Mouse (Mus musculus) hindbrain, embryonic 15.5 days (tissue): ENCODE measurements around the gene Trim65. TPM values are rescaled to one million over a fixed set of nuclear protein-coding genes. Genes with fewer than 3 reads are reported as not detected.
A peak's percentile ranks its signal among the peaks of the same experiment; 100 is the strongest.
"Not testable (repeated sequence)": the region's sequence is repeated elsewhere in the genome, so short reads cannot be mapped to it uniquely, and the experiment has no call there.

Source experiments
- ATAC-seq: fragments of 200-750 bp; cut with Nextera tagmentation; 2 replicates; pipeline ENCODE4 v1.8.0; 2017; ENCODE audit warnings: low read depth, moderate number of reproducible peaks, moderate TSS enrichment; ENCODE audit not compliant: low FRiP score
- H3K27ac ChIP-seq: fragments of 300-500 bp; sonication (generic); replicated peaks from 2 replicates; pipeline ENCODE4 v1.5.1; 2015; ENCODE audit warnings: mild to moderate bottlenecking, inconsistent platforms
- H3K27me3 ChIP-seq: fragments of 300-500 bp; sonication (generic); 2 replicates; pipeline ENCODE4 v1.6.1; 2015; ENCODE audit warnings: control low read depth, inconsistent platforms
- H3K36me3 ChIP-seq: fragments of 300-500 bp; sonication (generic); 2 replicates; pipeline ENCODE4 v1.6.1; 2015; ENCODE audit warnings: control low read depth, inconsistent platforms
- H3K4me1 ChIP-seq: fragments of 300-500 bp; sonication (generic); replicated peaks from 2 replicates; pipeline ENCODE4 v1.6.1; 2015; ENCODE audit warnings: control low read depth, inconsistent platforms
- H3K4me2 ChIP-seq: fragments of 300-500 bp; sonication (generic); 2 replicates; pipeline ENCODE4 v1.6.1; 2015; ENCODE audit warnings: moderate library complexity, mild to moderate bottlenecking, inconsistent platforms
- H3K4me3 ChIP-seq: fragments of 300-500 bp; sonication (generic); 2 replicates; pipeline ENCODE4 v1.5.1; 2015; ENCODE audit warnings: mild to moderate bottlenecking, inconsistent platforms
- H3K9ac ChIP-seq: fragments of 300-500 bp; sonication (generic); 2 replicates; pipeline ENCODE4 v1.6.1; 2015; ENCODE audit warnings: inconsistent platforms
- H3K9me3 ChIP-seq: fragments of 300-500 bp; sonication (generic); 2 replicates; pipeline ENCODE4 v1.6.1; 2016; ENCODE audit warnings: control low read depth, inconsistent platforms
- WGBS: fragments of 180-500 bp; shearing (Covaris S2); methylation state at CpG from one replicate; pipeline ENCODE4 v1.1.7; 2015; 5-methylcytosine and 5-hydroxymethylcytosine counted together
- polyA plus RNA-seq: library from polyadenylated mRNA; unstranded; fragments of >200 nt; fragmentation: Nextera tagmentation; extraction: Ambion mirVana; gene quantifications from 2 replicates; pipeline ENCODE4 v1.2.1, GENCODE M21; 2015

Gene Trim65
- polyA plus RNA-seq, 1 experiment from 2014 or later: 4.0 TPM

- not testable (repeated sequence) for H3K9me3 ChIP-seq, H3K9ac ChIP-seq, H3K4me1 ChIP-seq, H3K4me3 ChIP-seq, H3K4me2 ChIP-seq, H3K36me3 ChIP-seq, H3K27me3 ChIP-seq, H3K27ac ChIP-seq, ATAC-seq
- WGBS: 95% methylated on average over 6 of the region's 6 CpGs
These were observed 38.0 kb downstream of the Trim65 start for GRCm38 (mm10) chr11:116092959-116093358.

DNA sequence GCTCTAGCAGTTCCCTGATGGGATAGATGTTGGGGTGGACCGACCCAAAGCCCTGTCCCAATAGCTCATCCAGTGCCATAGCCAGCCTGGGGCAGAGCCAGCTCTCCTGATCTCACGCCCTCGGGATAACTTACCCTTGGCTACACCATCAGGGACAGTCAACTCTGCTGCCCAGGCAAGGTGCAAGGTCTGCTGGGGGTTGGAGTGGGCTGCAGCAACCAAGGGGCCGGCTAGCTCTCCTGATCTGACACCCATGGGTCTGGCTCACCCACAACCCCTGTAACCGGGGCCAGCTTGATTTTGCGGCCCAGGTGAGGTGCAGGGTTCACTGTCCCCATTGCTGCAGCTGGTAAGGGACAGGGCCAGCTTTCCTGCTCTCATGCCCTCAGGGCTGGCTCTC is 39.3 kb downstream of the Trim65 start:
- Histone ChIP-seq H3K27ac (no peak overlapping the region), H3K4me1 (peaks cover 6% of the 10 kb centered on the region), H3K36me3 (no peaks in the 10 kb centered on the region), H3K27me3 (no peaks in the 10 kb centered on the region), H3K9ac (no peak overlapping the region), H3K4me3 (no peak overlapping the region), H3K4me2 (no peak overlapping the region), H3K9me3 (no peaks in the 10 kb centered on the region)
- 88% methylated on average over 6 of the region's 6 CpGs for WGBS
- no peak for ATAC-seq

GRCm38 (mm10) chr11:116089545-116089944 is 41.4 kb downstream of the Trim65 start:
- H3K27me3 ChIP-seq: no peaks in the 10 kb centered on the region
- 93% methylated on average over 6 of the region's 6 CpGs for WGBS

GRCm38 (mm10) chr11:116088741-116089394 is 42.1 kb downstream of the Trim65 start:
- H3K27ac ChIP-seq: no peak overlapping the region
- H3K4me2 ChIP-seq: no peak overlapping the region
- H3K4me3 ChIP-seq: no peak overlapping the region
- H3K9ac ChIP-seq: no peak overlapping the region
- H3K27me3 ChIP-seq: no peaks in the 10 kb centered on the region
- H3K36me3 ChIP-seq: peaks cover 3% of the 10 kb centered on the region
- H3K9me3 ChIP-seq: no peaks in the 10 kb centered on the region
- WGBS: 89% methylated on average over 11 of the region's 11 CpGs
- no peak for ATAC-seq
- H3K4me1 ChIP-seq: peaks cover 22% of the 10 kb centered on the region

More at GRCm38 (mm10) chr11:116089545-116089944, 41.4 kb downstream of the Trim65 start:
- no peak overlapping the region for H3K4me2 ChIP-seq
- H3K27ac ChIP-seq: no peak overlapping the region
- H3K4me1 ChIP-seq: peaks cover 22% of the 10 kb centered on the region
- no peaks in the 10 kb centered on the region for H3K36me3 ChIP-seq
- ATAC-seq: no peak
- no peak overlapping the region for H3K9ac ChIP-seq
- no peaks in the 10 kb centered on the region for H3K9me3 ChIP-seq
- H3K4me3 ChIP-seq: no peak overlapping the region

- Histone ChIP-seq H3K36me3 (peaks cover 10% of the 10 kb centered on the region), H3K27ac (no peak overlapping the region), H3K9me3 (no peaks in the 10 kb centered on the region), H3K4me3 (no peak overlapping the region), H3K27me3 (no peaks in the 10 kb centered on the region), H3K9ac (no peak overlapping the region), H3K4me2 (peak overlapping the region; percentile 72), H3K4me1 (peaks cover 22% of the 10 kb centered on the region)
- ATAC-seq: no peak
- WGBS: 86% methylated on average over 8 of the region's 8 CpGs
These were observed 42.7 kb downstream of the Trim65 start for GRCm38 (mm10) chr11:116088188-116088587.

DNA sequence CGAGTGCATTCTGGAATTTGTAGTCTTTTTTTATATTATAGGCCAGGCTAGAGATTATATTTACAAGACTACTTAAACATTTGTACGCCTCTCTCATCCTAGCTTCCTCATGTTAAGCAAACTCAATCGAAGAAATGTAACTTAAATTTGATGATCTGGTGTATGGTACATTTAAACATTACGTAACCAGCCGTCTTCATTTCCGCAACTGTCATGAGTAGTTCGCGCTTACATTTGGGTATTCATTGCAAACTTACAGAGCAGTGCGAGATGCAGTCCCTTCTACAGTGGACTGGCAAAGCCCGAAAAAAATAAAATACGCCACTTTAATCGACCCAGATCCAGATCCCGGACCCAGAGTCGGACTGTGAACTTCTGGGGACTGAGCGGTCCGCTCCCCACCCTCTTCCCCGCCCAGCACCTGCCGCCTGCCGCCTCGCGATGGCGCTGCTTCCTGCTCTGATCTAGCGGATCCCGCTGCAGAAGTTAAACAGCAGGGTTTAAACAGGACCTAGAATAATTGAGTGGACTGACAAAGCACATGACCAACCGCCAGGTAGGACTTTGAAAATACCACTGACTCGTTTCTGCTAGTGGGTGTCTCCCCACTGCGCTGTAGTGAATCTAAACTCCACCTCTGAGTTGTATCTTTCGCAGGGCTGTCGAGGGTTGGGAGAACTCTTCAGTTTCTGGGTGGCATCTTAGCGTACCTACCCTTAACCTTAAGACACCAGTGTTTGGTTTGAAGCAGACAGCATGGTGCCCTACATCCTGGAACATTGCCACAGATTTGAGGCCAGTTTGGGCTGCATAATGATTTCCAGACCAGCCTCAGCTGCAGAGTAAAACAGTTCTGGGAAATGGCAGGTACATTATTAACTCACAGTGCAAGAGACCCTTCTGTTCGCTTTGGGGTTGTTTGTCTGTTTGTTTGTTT is 43.5 kb downstream of the Trim65 start:
- WGBS: 4% methylated on average over 31 of the region's 31 CpGs
- Histone ChIP-seq H3K27ac (peak overlapping the region; percentile 71), H3K4me1 (peaks cover 22% of the 10 kb centered on the region), H3K9ac (peak overlapping the region; percentile 44), H3K4me2 (peak overlapping the region; percentile 72), H3K27me3 (no peaks in the 10 kb centered on the region), H3K4me3 (peak overlapping the region; percentile 59), H3K36me3 (peaks cover 14% of the 10 kb centered on the region), H3K9me3 (no peaks in the 10 kb centered on the region)
- ATAC-seq: peak; percentile 55

DNA sequence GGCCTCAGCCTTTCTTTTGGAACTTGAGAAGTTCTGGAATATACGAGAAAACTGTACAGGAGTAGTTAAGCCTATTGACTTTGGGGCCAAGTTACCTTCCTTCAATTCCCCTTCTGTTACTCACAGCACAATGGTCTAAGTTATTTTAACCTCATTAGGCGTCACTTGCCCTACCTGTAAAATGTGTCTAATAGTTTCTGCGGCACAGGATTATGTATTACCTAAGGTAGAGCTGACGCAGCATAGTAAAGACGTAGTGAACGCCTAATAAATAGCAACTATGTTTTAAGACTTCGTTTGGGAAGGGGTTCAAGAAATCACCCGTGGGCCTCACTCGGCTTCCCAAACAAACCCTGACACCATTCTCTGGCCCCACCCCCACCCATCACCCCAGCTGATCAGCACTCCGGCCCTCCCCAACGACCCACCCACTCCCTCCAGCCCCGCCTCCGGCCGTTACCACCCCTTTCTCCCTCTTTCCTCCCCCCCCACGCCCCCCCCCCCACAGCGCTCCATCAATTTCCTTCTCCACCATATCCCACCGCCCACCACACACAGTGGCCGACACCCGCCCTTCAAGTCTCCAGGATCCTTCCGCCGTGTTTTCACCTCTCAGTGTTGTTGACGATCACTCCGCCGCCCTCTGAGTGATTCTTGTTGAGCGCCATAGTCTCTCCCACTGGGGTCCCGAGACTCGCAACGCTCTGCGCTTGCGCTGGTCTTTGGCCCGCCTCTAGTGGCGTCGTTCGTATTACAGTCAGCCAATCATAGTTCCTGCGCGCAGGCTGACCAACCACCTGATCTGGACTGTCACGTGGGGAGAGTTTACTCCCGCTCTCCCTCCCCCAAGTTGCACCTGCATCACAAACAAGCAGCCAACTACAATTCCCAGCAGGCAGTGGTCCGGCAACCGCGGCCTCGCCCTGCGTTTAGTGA is 44.4 kb downstream of the Trim65 start, which contains the start of gene Wbp2:
Gene Wbp2, minus strand, starts transcription at position 738 of the 936 bp plus-strand sequence.
- H3K4me3 ChIP-seq: peak within 1 kb of the TSS; percentile 59
- H3K4me2 ChIP-seq: peak within 1 kb of the TSS; percentile 72
- peaks cover 22% of the 10 kb centered on the region for H3K4me1 ChIP-seq
- H3K9me3 ChIP-seq: no peaks in the 10 kb centered on the region
- 4% methylated on average over 39 of the region's 43 CpGs for WGBS
- no peaks in the 10 kb centered on the region for H3K27me3 ChIP-seq
- H3K27ac ChIP-seq: peak within 1 kb of the TSS; percentile 83
- peak within 1 kb of the TSS; percentile 44 for H3K9ac ChIP-seq
- peak; percentile 98 for ATAC-seq
- H3K36me3 ChIP-seq: peaks cover 20% of the 10 kb centered on the region

DNA sequence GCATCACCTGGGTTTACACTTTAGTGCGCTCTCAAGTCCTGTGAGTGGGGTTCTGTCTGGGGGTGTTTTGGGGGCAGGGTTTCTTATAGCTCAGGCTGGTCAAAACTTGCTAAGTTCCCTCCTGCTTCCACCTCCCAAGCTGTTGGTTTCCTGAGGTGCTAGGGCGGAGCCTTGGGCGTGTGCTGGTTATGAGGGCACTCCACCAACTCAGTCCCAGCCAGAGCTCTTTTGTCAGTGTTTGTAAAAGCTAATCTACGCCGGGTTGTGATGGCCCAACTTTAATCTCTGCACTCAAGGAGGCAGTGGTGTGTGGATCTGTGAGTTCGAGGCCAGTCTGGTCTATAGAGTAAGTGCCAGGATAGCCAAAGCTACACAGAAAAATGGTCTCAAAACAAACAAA is 46.8 kb downstream of the Trim65 start:
- Histone ChIP-seq H3K9ac (no peak overlapping the region), H3K36me3 (peaks cover 38% of the 10 kb centered on the region), H3K4me1 (peaks cover 22% of the 10 kb centered on the region), H3K4me3 (no peak overlapping the region), H3K4me2 (no peak overlapping the region), H3K27me3 (no peaks in the 10 kb centered on the region), H3K27ac (no peak overlapping the region), H3K9me3 (no peaks in the 10 kb centered on the region)
- 97% methylated on average over 6 of the region's 6 CpGs for WGBS
- no peak for ATAC-seq

- Histone ChIP-seq H3K27me3 (no peaks in the 10 kb centered on the region), H3K4me3 (no peak overlapping the region), H3K27ac (no peak overlapping the region), H3K4me2 (no peak overlapping the region), H3K4me1 (peaks cover 32% of the 10 kb centered on the region), H3K9me3 (no peaks in the 10 kb centered on the region), H3K9ac (no peak overlapping the region), H3K36me3 (peaks cover 38% of the 10 kb centered on the region)
- WGBS: 92% methylated on average over 14 of the region's 14 CpGs
- ATAC-seq: no peak
These were observed 47.7 kb downstream of the Trim65 start for GRCm38 (mm10) chr11:116083096-116083672.

DNA sequence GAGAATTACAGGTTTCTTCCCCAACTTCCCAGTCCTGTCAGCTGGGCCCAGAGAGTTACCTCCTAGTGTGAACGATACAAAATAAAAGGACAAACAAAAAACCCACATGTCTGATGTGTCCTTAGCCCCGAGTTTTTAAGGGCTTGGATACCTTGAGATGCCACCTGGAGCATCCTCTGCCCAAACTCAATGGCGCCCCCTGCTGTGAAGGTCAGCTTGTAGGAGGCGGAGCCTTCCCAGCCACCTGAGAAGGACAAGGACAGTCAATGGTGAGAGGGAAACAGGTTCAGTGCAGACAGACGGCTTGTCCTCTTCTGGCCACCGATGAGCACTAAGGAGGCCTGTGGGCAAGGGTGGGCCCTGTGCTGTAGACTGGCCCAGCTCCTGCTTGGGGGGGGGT is 49.8 kb downstream of the Trim65 start:
- no peak overlapping the region for H3K27ac ChIP-seq
- H3K9me3 ChIP-seq: no peaks in the 10 kb centered on the region
- peaks cover 28% of the 10 kb centered on the region for H3K4me1 ChIP-seq
- H3K27me3 ChIP-seq: no peaks in the 10 kb centered on the region
- no peak overlapping the region for H3K4me2 ChIP-seq
- ATAC-seq: no peak
- no peak overlapping the region for H3K9ac ChIP-seq
- 76% methylated on average over 6 of the region's 6 CpGs for WGBS
- H3K4me3 ChIP-seq: no peak overlapping the region
- peaks cover 38% of the 10 kb centered on the region for H3K36me3 ChIP-seq

GRCm38 (mm10) chr11:116079511-116079910 is 51.4 kb downstream of the Trim65 start:
- 71% methylated on average over 10 of the region's 10 CpGs for WGBS

More at GRCm38 (mm10) chr11:116079511-116079910, 51.4 kb downstream of the Trim65 start:
- Histone ChIP-seq H3K4me3 (no peak overlapping the region), H3K4me1 (peaks cover 16% of the 10 kb centered on the region), H3K27me3 (no peaks in the 10 kb centered on the region), H3K27ac (no peak overlapping the region), H3K9ac (no peak overlapping the region), H3K36me3 (peaks cover 38% of the 10 kb centered on the region), H3K4me2 (no peak overlapping the region), H3K9me3 (no peaks in the 10 kb centered on the region)
- no peak for ATAC-seq
